Mouse (Mus musculus): ENCODE measurements around the gene Zmpste24. TPM values are rescaled to one million over a fixed set of nuclear protein-coding genes. Genes with fewer than 3 reads are reported as not detected.

The Zmpste24 gene
- total RNA-seq, 2 experiments from 2014 or later: 60.4 to 61.7 TPM

- peak; percentile 28; the same call in 1 of the 2 replicates for ATAC-seq (replicated peaks; ENCODE audit: poor library complexity, severe bottlenecking)
These were observed 58.5 kb downstream of the Zmpste24 start, which contains the start of gene Col9a2 for GRCm38 (mm10) chr4:121039331-121040115. TSS of gene Col9a2 (plus strand) at chr4:121039385.

- 0 out of 2 replicates have a peak, but pooled peaks have one; percentile 37 for ATAC-seq (replicated peaks; ENCODE audit: poor library complexity, severe bottlenecking)
These were observed 65.0 kb downstream of the Zmpste24 start for GRCm38 (mm10) chr4:121033006-121033405.

- ATAC-seq (replicated peaks; ENCODE audit: poor library complexity, severe bottlenecking): 0 out of 2 replicates have a peak, but pooled peaks have one; percentile 29
These were observed 66.6 kb downstream of the Zmpste24 start for GRCm38 (mm10) chr4:121031440-121031839.

- ATAC-seq (replicated peaks; ENCODE audit: poor library complexity, severe bottlenecking): no peak
These were observed 68.4 kb downstream of the Zmpste24 start for GRCm38 (mm10) chr4:121029632-121030031.

- peak; percentile 57 for ATAC-seq (replicated peaks; ENCODE audit: poor library complexity, severe bottlenecking)
These were observed 69.2 kb downstream of the Zmpste24 start for GRCm38 (mm10) chr4:121028659-121029392.

- no peak for ATAC-seq (replicated peaks; ENCODE audit: poor library complexity, severe bottlenecking)
These were observed 69.9 kb downstream of the Zmpste24 start for GRCm38 (mm10) chr4:121028146-121028545.

GRCm38 (mm10) chr4:121025681-121026080, 72.4 kb downstream of the Zmpste24 start:
- no peak for ATAC-seq (replicated peaks; ENCODE audit: poor library complexity, severe bottlenecking)

GRCm38 (mm10) chr4:121023941-121024340, 74.1 kb downstream of the Zmpste24 start:
- ATAC-seq (replicated peaks; ENCODE audit: poor library complexity, severe bottlenecking): peak; percentile 84

- no peak for ATAC-seq (replicated peaks; ENCODE audit: poor library complexity, severe bottlenecking)
These were observed 74.6 kb downstream of the Zmpste24 start for GRCm38 (mm10) chr4:121023464-121023863.

GRCm38 (mm10) chr4:121021911-121022310, 76.1 kb downstream of the Zmpste24 start:
- no peak for ATAC-seq (replicated peaks; ENCODE audit: poor library complexity, severe bottlenecking)

- ATAC-seq (replicated peaks; ENCODE audit: poor library complexity, severe bottlenecking): no peak
These were observed 77.8 kb downstream of the Zmpste24 start for GRCm38 (mm10) chr4:121020040-121020790.

- no peak for ATAC-seq (replicated peaks; ENCODE audit: poor library complexity, severe bottlenecking)
These were observed 79.8 kb downstream of the Zmpste24 start for GRCm38 (mm10) chr4:121018250-121018649.

GRCm38 (mm10) chr4:121016928-121017657, 80.9 kb downstream of the Zmpste24 start, which contains the start of gene Smap2:
TSS of gene Smap2 (minus strand) at chr4:121017247.
- peak; percentile 85 for ATAC-seq (replicated peaks; ENCODE audit: poor library complexity, severe bottlenecking)

- peak; percentile 29 for ATAC-seq (replicated peaks; ENCODE audit: poor library complexity, severe bottlenecking)
These were observed 81.8 kb downstream of the Zmpste24 start for GRCm38 (mm10) chr4:121016021-121016898.

GRCm38 (mm10) chr4:121015268-121015659, 82.8 kb downstream of the Zmpste24 start:
- no peak for ATAC-seq (replicated peaks; ENCODE audit: poor library complexity, severe bottlenecking)

- peak; percentile 48 for ATAC-seq (replicated peaks; ENCODE audit: poor library complexity, severe bottlenecking)
These were observed 83.3 kb downstream of the Zmpste24 start for GRCm38 (mm10) chr4:121014594-121015267.

GRCm38 (mm10) chr4:121010770-121011549, 87.1 kb downstream of the Zmpste24 start:
- ATAC-seq (replicated peaks; ENCODE audit: poor library complexity, severe bottlenecking): no peak

Data from granulocyte monocyte progenitor cell, adult 5-6 weeks (primary cell).